Mouse (Mus musculus): Measurements from ENCODE around the gene Kif4.

- no peak for TF ChIP-seq POLR2A (IDR thresholded peaks at IDR 0.05; ENCODE audit: low read depth, low read length)
- TF ChIP-seq RCOR1 (conservative IDR thresholded peaks at IDR 0.05; ENCODE audit: low read depth, low read length), result no peak
- TF ChIP-seq POLR2AphosphoS2 (IDR thresholded peaks at IDR 0.05; ENCODE audit: low read depth, low read length), result no peak
- no peak for TF ChIP-seq ELF1 (IDR thresholded peaks at IDR 0.05; ENCODE audit: low read depth, low read length)
- TF ChIP-seq CHD1 (IDR thresholded peaks at IDR 0.05; ENCODE audit: low read depth, low read length), result no peak
- TF ChIP-seq CTCF (conservative IDR thresholded peaks at IDR 0.05 in 1 of 2, IDR thresholded peaks at IDR 0.05 in 1 of 2; ENCODE audit: low read depth in 2 of 2, low read length in 2 of 2), result no peak
- no peak for TF ChIP-seq NELFE (IDR thresholded peaks at IDR 0.05; ENCODE audit: low read depth, low read length)
- TF ChIP-seq TBP (conservative IDR thresholded peaks at IDR 0.05; ENCODE audit: low read depth, low read length), result no peak
- TF ChIP-seq KAT2A (IDR thresholded peaks at IDR 0.05; ENCODE audit: insufficient replicate concordance, low read length), result no peak
Measured at GRCm38 (mm10) chrX:100687360-100688032, 62.0 kb downstream of the Kif4 start.

Measured in CH12.LX (cell line).